Mouse (Mus musculus): Measurements from ENCODE around the gene Anapc2.

DNA sequence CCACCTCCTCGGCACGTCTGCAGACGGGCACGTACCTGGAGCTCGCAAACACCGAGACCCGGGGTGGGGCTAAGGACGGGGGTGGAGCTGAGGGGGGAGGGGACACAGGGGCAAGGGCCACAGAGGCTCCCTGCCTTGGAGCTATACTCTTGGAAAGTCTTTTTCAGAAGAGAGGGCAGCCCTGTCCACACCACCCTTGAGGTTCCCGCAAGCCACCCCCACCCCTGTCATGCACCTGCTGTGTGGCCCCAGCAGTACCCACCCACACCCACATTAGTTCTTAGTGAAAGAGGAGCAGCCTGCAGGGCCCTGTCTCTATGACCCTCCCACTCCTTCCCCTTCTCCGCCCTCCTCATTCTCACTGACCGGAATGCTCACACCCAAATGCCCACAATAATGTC lies 39.2 kb downstream of the Anapc2 start:
- TF ChIP-seq CTCF (IDR thresholded peaks at IDR 0.05; ENCODE audit: low read depth) (no peak), EP300 (IDR thresholded peaks at IDR 0.05; ENCODE audit: low read depth) (no peak)

Data from liver, postnatal 0 days (tissue).